Mouse (Mus musculus): ENCODE results near the gene Zfp169.

DNA sequence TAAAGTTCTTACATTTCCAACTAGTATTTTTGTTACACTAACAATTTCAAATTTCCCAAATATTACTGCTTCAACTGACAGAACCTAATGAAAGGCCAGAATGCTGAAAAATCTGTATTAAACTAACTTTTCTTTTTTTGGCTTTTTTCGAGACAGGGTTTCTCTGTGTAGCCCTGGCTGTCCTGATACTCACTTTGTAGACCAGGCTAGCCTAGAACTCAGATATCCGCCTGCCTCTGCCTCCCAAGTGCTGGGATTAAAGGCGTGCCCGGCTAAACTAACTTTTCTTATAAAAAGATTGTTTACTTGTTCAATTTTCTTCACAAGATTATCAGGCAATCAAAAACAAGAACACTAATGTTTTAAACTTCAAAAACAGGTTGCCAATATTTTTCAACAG lies 31.6 kb upstream of the Zfp169 start:
- TF ChIP-seq TAL1 (IDR thresholded peaks at IDR 0.05; ENCODE audit: low read length) (no peak), ZNF384 (IDR thresholded peaks at IDR 0.05; ENCODE audit: low read depth, low read length) (no peak), EP300 (IDR thresholded peaks at IDR 0.05; ENCODE audit: low read depth in 1 of 2, low read length in 2 of 2) (no peak), NELFE (IDR thresholded peaks at IDR 0.05; ENCODE audit: low read depth, low read length) (no peak), POLR2A (IDR thresholded peaks at IDR 0.05; ENCODE audit: control insufficient read depth in 1 of 2, insufficient read depth in 1 of 2, low read depth in 1 of 2, low read length in 2 of 2, poor library complexity in 1 of 2) (no peak), NRF1 (IDR thresholded peaks at IDR 0.05; ENCODE audit: insufficient read depth, low read depth, low read length, poor library complexity, severe bottlenecking) (no peak), CTCF (IDR thresholded peaks at IDR 0.05 in 2 of 3, conservative IDR thresholded peaks at IDR 0.05 in 1 of 3; ENCODE audit: control insufficient read depth in 1 of 3, insufficient read depth in 1 of 3, low read depth in 2 of 3, low read length in 3 of 3, poor library complexity in 1 of 3, severe bottlenecking in 1 of 3) (no peak)
